Mouse (Mus musculus) C2C12 (cell line): ENCODE results near the gene Bloc1s5. TPM values are rescaled to one million over a fixed set of nuclear protein-coding genes. Genes with fewer than 3 reads are reported as not detected.

Source experiments
- H3K27me3 ChIP-seq: one replicate; pipeline ENCODE4 v1.6.1; 2011; ENCODE audit not compliant: control insufficient read depth, insufficient read depth, insufficient read length
- H3K36me3 ChIP-seq: one replicate; pipeline ENCODE4 v1.6.1; 2011; ENCODE audit not compliant: control insufficient read depth, insufficient read depth
- H3K4me3 ChIP-seq: one replicate; pipeline ENCODE4 v1.5.1; 2011; ENCODE audit warnings: mild to moderate bottlenecking, control low read depth; ENCODE audit not compliant: poor library complexity, insufficient read depth, severe bottlenecking
- H3K79me2 ChIP-seq: one replicate; pipeline ENCODE4 v1.6.1; 2011; ENCODE audit not compliant: control insufficient read depth, insufficient read depth
- H3K79me3 ChIP-seq: one replicate; pipeline ENCODE4 v1.6.1; 2011; ENCODE audit warnings: low read depth, control low read depth
- H3ac ChIP-seq: one replicate; pipeline ENCODE3; 2011; ENCODE audit warnings: low read depth; ENCODE audit not compliant: control insufficient read depth, insufficient read length
- CEBPB ChIP-seq: IDR thresholded peaks from one replicate; pipeline ENCODE4 v1.6.1; 2011; ENCODE audit warnings: low read depth, mild to moderate bottlenecking, control low read depth, moderate library complexity
- CTCF ChIP-seq: IDR thresholded peaks from one replicate; pipeline ENCODE4 v1.5.1; 2011; ENCODE audit not compliant: control insufficient read depth, insufficient read depth, insufficient read length
- FOSL1 ChIP-seq: IDR thresholded peaks from one replicate; pipeline ENCODE4 v1.8.0; 2011; ENCODE audit warnings: mild to moderate bottlenecking, low read length; ENCODE audit not compliant: poor library complexity, insufficient read depth, severe bottlenecking
- MAX ChIP-seq: IDR thresholded peaks from one replicate; pipeline ENCODE4 v1.6.1; 2011; ENCODE audit warnings: mild to moderate bottlenecking, control low read depth
- MYOD1 ChIP-seq: IDR thresholded peaks from one replicate; pipeline ENCODE4 v1.6.1; 2011; ENCODE audit warnings: low read depth; ENCODE audit not compliant: control insufficient read depth, insufficient read length
- MYOG ChIP-seq: IDR thresholded peaks from one replicate; pipeline ENCODE4 v1.6.1; 2011; ENCODE audit not compliant: control insufficient read depth, insufficient read length; ENCODE audit errors: extremely low read depth
- USF1 ChIP-seq: IDR thresholded peaks from one replicate; pipeline ENCODE4 v1.6.1; 2011; ENCODE audit warnings: low read depth, mild to moderate bottlenecking, control low read depth, moderate library complexity
- polyA plus RNA-seq: library from polyadenylated mRNA; unstranded; fragments of >200 nt; fragmentation: generic; extraction: Trizol; gene quantifications from one replicate; pipeline ENCODE4 v1.2.1, GENCODE M21; 2012; ENCODE audit warnings: missing spikeins

Bloc1s5 gene
- polyA plus RNA-seq, 1 experiment: 7.1 TPM

GRCm38 (mm10) chr13:38614298-38614697 is 20.6 kb downstream of the Bloc1s5 start:
- H3K79me2 ChIP-seq: no peaks in the 10 kb centered on the region
- H3K79me3 ChIP-seq: no peaks in the 10 kb centered on the region
- H3K27me3 ChIP-seq: no peaks in the 10 kb centered on the region
- H3ac ChIP-seq: no peak overlapping the region
- H3K36me3 ChIP-seq: no peaks in the 10 kb centered on the region
- no peak overlapping the region for H3K4me3 ChIP-seq
- TF ChIP-seq CTCF: no peak
- no peak for TF ChIP-seq FOSL1
- TF ChIP-seq MYOG: no peak
- TF ChIP-seq CEBPB: no peak
- TF ChIP-seq MYOD1: no peak
- no peak for TF ChIP-seq MAX
- TF ChIP-seq USF1: no peak

GRCm38 (mm10) chr13:38613583-38613982 is 21.3 kb downstream of the Bloc1s5 start:
- TF ChIP-seq MAX (no peak), USF1 (no peak), FOSL1 (no peak)
- Histone ChIP-seq H3K36me3 (no peaks in the 10 kb centered on the region), H3K27me3 (no peaks in the 10 kb centered on the region), H3K79me3 (no peaks in the 10 kb centered on the region), H3K4me3 (no peak overlapping the region), H3ac (no peak overlapping the region), H3K79me2 (no peaks in the 10 kb centered on the region)

- TF ChIP-seq CTCF: no peak
- Histone ChIP-seq H3K27me3 (no peaks in the 10 kb centered on the region), H3K79me2 (no peaks in the 10 kb centered on the region), H3K79me3 (no peaks in the 10 kb centered on the region), H3ac (no peak overlapping the region), H3K36me3 (no peaks in the 10 kb centered on the region), H3K4me3 (no peak overlapping the region)
Observed at GRCm38 (mm10) chr13:38612608-38613007, 22.3 kb downstream of the Bloc1s5 start.

- H3K79me3 ChIP-seq: no peaks in the 10 kb centered on the region
- H3K36me3 ChIP-seq: no peaks in the 10 kb centered on the region
Observed at GRCm38 (mm10) chr13:38612179-38612578, 22.7 kb downstream of the Bloc1s5 start.

GRCm38 (mm10) chr13:38610336-38610735 is 24.6 kb downstream of the Bloc1s5 start:
- Histone ChIP-seq H3K36me3 (no peaks in the 10 kb centered on the region), H3ac (no peak overlapping the region), H3K4me3 (no peak overlapping the region), H3K79me3 (no peaks in the 10 kb centered on the region), H3K79me2 (no peaks in the 10 kb centered on the region), H3K27me3 (no peaks in the 10 kb centered on the region)
- TF ChIP-seq CTCF: no peak
- TF ChIP-seq MYOD1: no peak
- TF ChIP-seq CEBPB: no peak
- no peak for TF ChIP-seq USF1

More at GRCm38 (mm10) chr13:38612179-38612578, 22.7 kb downstream of the Bloc1s5 start:
- no peak overlapping the region for H3K4me3 ChIP-seq
- TF ChIP-seq USF1: no peak
- TF ChIP-seq MAX: no peak
- no peaks in the 10 kb centered on the region for H3K27me3 ChIP-seq
- no peaks in the 10 kb centered on the region for H3K79me2 ChIP-seq
- no peak overlapping the region for H3ac ChIP-seq

- no peak for TF ChIP-seq MAX
- TF ChIP-seq MYOG: no peak
- TF ChIP-seq USF1: no peak
- no peak for TF ChIP-seq CTCF
- TF ChIP-seq MYOD1: no peak
- no peak for TF ChIP-seq FOSL1
- Histone ChIP-seq H3K4me3 (no peak overlapping the region), H3K36me3 (no peaks in the 10 kb centered on the region), H3K79me3 (no peaks in the 10 kb centered on the region), H3K27me3 (no peaks in the 10 kb centered on the region), H3ac (no peak overlapping the region), H3K79me2 (no peaks in the 10 kb centered on the region)
Observed at GRCm38 (mm10) chr13:38607130-38607529, 27.8 kb downstream of the Bloc1s5 start.

- TF ChIP-seq MYOG (no peak), MYOD1 (no peak), FOSL1 (no peak), USF1 (no peak), CTCF (no peak)
- no peaks in the 10 kb centered on the region for H3K27me3 ChIP-seq
- no peak overlapping the region for H3K4me3 ChIP-seq
- no peak overlapping the region for H3ac ChIP-seq
- no peaks in the 10 kb centered on the region for H3K79me3 ChIP-seq
- no peaks in the 10 kb centered on the region for H3K79me2 ChIP-seq
- no peaks in the 10 kb centered on the region for H3K36me3 ChIP-seq
Observed at GRCm38 (mm10) chr13:38605353-38605752, 29.6 kb downstream of the Bloc1s5 start.
